Mouse (Mus musculus): ENCODE measurements around the gene Ift80. TPM values are rescaled to one million over a fixed set of nuclear protein-coding genes. Genes with fewer than 3 reads are reported as not detected.

Gene Ift80
- total and polyA plus RNA-seq, 3 experiments = 4.6 to 8.4 TPM; not detected in 1

GRCm38 (mm10) chr3:68986550-68986949, 17.8 kb downstream of the Ift80 start:
- H3K9me3 ChIP-seq (replicated peaks; ENCODE audit: insufficient read depth, low read length) = no peaks in the 10 kb centered on the region
- no peak for DNase-seq (ENCODE audit: low read depth, low spot score)
- H3K79me2 ChIP-seq (ENCODE audit: control insufficient read depth, insufficient read depth, low read length, poor library complexity) = no peaks in the 10 kb centered on the region
- TF ChIP-seq EP300 (IDR thresholded peaks at IDR 0.05; ENCODE audit: low read depth in 1 of 2, low read length in 2 of 2) = no peak
- H3K27ac ChIP-seq (ENCODE audit: control insufficient read depth, low read depth, low read length) = no peak overlapping the region
- H3K9ac ChIP-seq (ENCODE audit: control insufficient read depth, low read depth, low read length, poor library complexity, severe bottlenecking) = no peak overlapping the region
- H3K4me1 ChIP-seq (ENCODE audit: control insufficient read depth in 1 of 2, insufficient read depth in 2 of 2, low read length in 2 of 2) = no peaks in the 10 kb centered on the region
- no peaks in the 10 kb centered on the region for H3K27me3 ChIP-seq (ENCODE audit: control insufficient read depth in 1 of 2, insufficient read depth in 2 of 2, low read length in 2 of 2)
- no peaks in the 10 kb centered on the region for H3K36me3 ChIP-seq (ENCODE audit: control insufficient read depth in 1 of 2, insufficient read depth in 2 of 2, low read length in 2 of 2)
- no peak overlapping the region for H3K4me3 ChIP-seq (ENCODE audit: control insufficient read depth in 1 of 2, insufficient read depth in 1 of 2, low read depth in 2 of 2, low read length in 2 of 2)

DNA sequence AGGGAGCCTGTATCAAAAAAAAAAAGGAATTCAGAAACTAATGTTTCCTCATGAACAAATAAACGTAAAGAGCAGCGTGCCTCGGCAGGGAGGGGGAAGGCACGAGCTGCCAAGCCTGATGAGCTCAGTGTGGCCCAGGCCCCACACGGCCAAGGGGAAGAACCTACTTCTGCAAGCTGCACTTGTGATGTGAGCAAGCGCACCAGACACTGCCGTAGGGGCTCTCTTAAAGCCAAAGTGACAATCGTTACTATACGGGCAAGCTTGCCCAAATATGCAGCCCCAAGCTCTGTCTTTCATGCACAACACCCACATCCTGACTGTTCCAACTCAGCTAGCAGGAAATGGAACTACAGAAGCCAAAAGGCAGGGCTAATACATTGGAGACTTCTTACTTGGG, 23.5 kb downstream of the Ift80 start:
- no peaks in the 10 kb centered on the region for H3K27me3 ChIP-seq (ENCODE audit: control insufficient read depth in 1 of 2, insufficient read depth in 2 of 2, low read length in 2 of 2)
- H3K9me3 ChIP-seq (replicated peaks; ENCODE audit: insufficient read depth, low read length) = no peaks in the 10 kb centered on the region
- no peak overlapping the region for H3K4me3 ChIP-seq (ENCODE audit: control insufficient read depth in 1 of 2, insufficient read depth in 1 of 2, low read depth in 2 of 2, low read length in 2 of 2)
- no peak overlapping the region for H3K9ac ChIP-seq (ENCODE audit: control insufficient read depth, low read depth, low read length, poor library complexity, severe bottlenecking)
- DNase-seq (ENCODE audit: low read depth, low spot score) = no peak
- H3K4me1 ChIP-seq (ENCODE audit: control insufficient read depth in 1 of 2, insufficient read depth in 2 of 2, low read length in 2 of 2) = peaks cover under 1 to 12% of the 10 kb centered on the region in 2 experiments
- no peaks in the 10 kb centered on the region for H3K79me2 ChIP-seq (ENCODE audit: control insufficient read depth, insufficient read depth, low read length, poor library complexity)
- no peak overlapping the region for H3K27ac ChIP-seq (ENCODE audit: control insufficient read depth, low read depth, low read length)
- H3K36me3 ChIP-seq (ENCODE audit: control insufficient read depth in 1 of 2, insufficient read depth in 2 of 2, low read length in 2 of 2) = peaks cover 0 to 14% of the 10 kb centered on the region in 2 experiments; a peak in 2 of 4 replicates
- TF ChIP-seq CHD2 (IDR thresholded peaks at IDR 0.05; ENCODE audit: low read length) = no peak
- no peak for TF ChIP-seq EP300 (IDR thresholded peaks at IDR 0.05; ENCODE audit: low read depth in 1 of 2, low read length in 2 of 2)
- no peak for TF ChIP-seq UBTF (IDR thresholded peaks at IDR 0.05; ENCODE audit: borderline replicate concordance, insufficient read depth, low read depth, low read length)
- TF ChIP-seq GABPA (IDR thresholded peaks at IDR 0.05; ENCODE audit: low read depth, low read length) = no peak
- TF ChIP-seq MEF2A (IDR thresholded peaks at IDR 0.05; ENCODE audit: extremely low read depth, insufficient replicate concordance, low read depth, low read length, poor library complexity, severe bottlenecking) = no peak
- TF ChIP-seq MYB (IDR thresholded peaks at IDR 0.05; ENCODE audit: low read depth, low read length) = no peak
- TF ChIP-seq GATA1 (IDR thresholded peaks at IDR 0.05; ENCODE audit: low read depth, low read length) = no peak

GRCm38 (mm10) chr3:68979187-68979586, 25.2 kb downstream of the Ift80 start:
- H3K4me3 ChIP-seq (ENCODE audit: control insufficient read depth in 1 of 2, insufficient read depth in 1 of 2, low read depth in 2 of 2, low read length in 2 of 2) = no peak overlapping the region
- H3K9me3 ChIP-seq (replicated peaks; ENCODE audit: insufficient read depth, low read length) = no peaks in the 10 kb centered on the region
- H3K79me2 ChIP-seq (ENCODE audit: control insufficient read depth, insufficient read depth, low read length, poor library complexity) = no peaks in the 10 kb centered on the region
- peaks cover 13 to 17% of the 10 kb centered on the region in 2 experiments for H3K4me1 ChIP-seq (ENCODE audit: control insufficient read depth in 1 of 2, insufficient read depth in 2 of 2, low read length in 2 of 2)
- peaks cover 0 to 30% of the 10 kb centered on the region in 2 experiments; a peak in 2 of 4 replicates for H3K36me3 ChIP-seq (ENCODE audit: control insufficient read depth in 1 of 2, insufficient read depth in 2 of 2, low read length in 2 of 2)
- peak; percentile 45 for DNase-seq (ENCODE audit: low read depth, low spot score)
- no peak overlapping the region for H3K9ac ChIP-seq (ENCODE audit: control insufficient read depth, low read depth, low read length, poor library complexity, severe bottlenecking)
- H3K27ac ChIP-seq (ENCODE audit: control insufficient read depth, low read depth, low read length) = no peak overlapping the region
- TF ChIP-seq TAL1 (IDR thresholded peaks at IDR 0.05; ENCODE audit: low read length) (0 out of 2 replicates have a peak, but pooled peaks have one; percentile 14), KAT2A (conservative IDR thresholded peaks at IDR 0.05; ENCODE audit: low read depth, low read length) (no peak), TCF12 (IDR thresholded peaks at IDR 0.05; ENCODE audit: low read depth, low read length) (peak; percentile 42; the same call in 1 of the 2 replicates), GATA1 (IDR thresholded peaks at IDR 0.05; ENCODE audit: low read depth, low read length) (peak; percentile 31; the same call in 1 of the 2 replicates)
- H3K27me3 ChIP-seq (ENCODE audit: control insufficient read depth in 1 of 2, insufficient read depth in 2 of 2, low read length in 2 of 2) = no peaks in the 10 kb centered on the region
